In the genomic region with DNA sequence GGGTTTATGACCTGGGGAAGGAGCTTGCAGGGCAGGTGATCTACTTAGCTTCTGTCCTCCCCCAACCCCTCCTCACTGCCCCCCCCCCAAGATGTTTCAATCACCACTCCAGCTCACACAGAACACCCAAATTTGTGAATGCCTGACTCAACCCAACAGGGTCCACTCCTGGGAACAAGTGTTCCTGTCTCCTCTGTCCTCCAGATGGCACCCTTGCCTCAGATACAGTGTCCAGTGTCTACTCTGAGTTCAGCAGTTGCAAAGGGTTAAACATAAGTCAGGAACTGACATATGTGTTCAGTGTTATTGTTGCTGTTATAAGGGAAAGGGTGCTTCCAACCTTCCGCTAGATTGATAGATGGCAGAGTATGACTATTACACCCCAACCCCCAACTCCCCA, we compare ENCODE assay signal across 11 mouse cellular contexts.
DNase-seq lines count a peak whose midpoint lies in the region; ATAC-seq lines count a peak whose summit lies in the region.
"Had no signal": no experiment of that assay in that cellular context is flagged by ENCODE, and none has a peak within 500 bp of the region (broad histone marks: within the 10 kb centered on the region; RNA-seq: fewer than 3 reads in every experiment).

No protein-coding gene starts in this region.

- 40% methylated on average over 1 of the region's 1 CpGs for WGBS in kidney, embryonic 14.5 days
- 68% methylated on average over 1 of the region's 1 CpGs for WGBS in kidney, embryonic 15.5 days
- WGBS in embryonic facial prominence, embryonic 14.5 days, result 57% methylated on average over 1 of the region's 1 CpGs
- 81% methylated on average over 1 of the region's 1 CpGs for WGBS in midbrain, embryonic 16.5 days
- 68% methylated on average over 1 of the region's 1 CpGs for WGBS in liver, embryonic 12.5 days (ENCODE audit: insufficient replicate concordance)

- no peaks in the 10 kb centered on the region for H3K9me3 ChIP-seq in kidney, embryonic 14.5 days (ENCODE audit: control insufficient read depth, low read length)
- no peaks in the 10 kb centered on the region for H3K9me3 ChIP-seq in kidney, embryonic 15.5 days (replicated peaks)
- no peaks in the 10 kb centered on the region for H3K9me3 ChIP-seq in embryonic facial prominence, embryonic 14.5 days (ENCODE audit: control insufficient read depth, low read length)
- H3K9me3 ChIP-seq in midbrain, embryonic 16.5 days (replicated peaks; ENCODE audit: control insufficient read depth, low read length, poor library complexity, severe bottlenecking), result no peaks in the 10 kb centered on the region
- H3K9me3 ChIP-seq in liver, embryonic 12.5 days (replicated peaks), result no peaks in the 10 kb centered on the region
- H3K9me3 ChIP-seq: heart, embryonic 10.5 days; limb, embryonic 12.5 days had no signal

- H3K4me1 ChIP-seq in kidney, embryonic 14.5 days (ENCODE audit: control insufficient read depth, insufficient read depth, low read length), result no peaks in the 10 kb centered on the region
- H3K4me1 ChIP-seq in kidney, embryonic 15.5 days, result no peaks in the 10 kb centered on the region
- H3K4me1 ChIP-seq in embryonic facial prominence, embryonic 14.5 days (ENCODE audit: control insufficient read depth, insufficient read depth, low read length), result no peaks in the 10 kb centered on the region
- no peaks in the 10 kb centered on the region; the same call in 1 of the 2 replicates for H3K4me1 ChIP-seq in midbrain, embryonic 16.5 days (ENCODE audit: control insufficient read depth, insufficient read depth, low read length)
- H3K4me1 ChIP-seq in liver, embryonic 12.5 days, result no peaks in the 10 kb centered on the region
- H3K4me1 ChIP-seq: heart, embryonic 10.5 days; limb, embryonic 12.5 days had no signal

- H3K36me3 ChIP-seq in kidney, embryonic 14.5 days (ENCODE audit: control insufficient read depth, insufficient read depth, low read length), result no peaks in the 10 kb centered on the region
- no peaks in the 10 kb centered on the region for H3K36me3 ChIP-seq in kidney, embryonic 15.5 days
- no peaks in the 10 kb centered on the region for H3K36me3 ChIP-seq in embryonic facial prominence, embryonic 14.5 days (ENCODE audit: control insufficient read depth, insufficient read depth, low read length)
- H3K36me3 ChIP-seq in midbrain, embryonic 16.5 days (ENCODE audit: control insufficient read depth, insufficient read depth, low read length), result no peaks in the 10 kb centered on the region
- no peaks in the 10 kb centered on the region for H3K36me3 ChIP-seq in liver, embryonic 12.5 days
- H3K36me3 ChIP-seq: heart, embryonic 10.5 days; limb, embryonic 12.5 days had no signal

- H3K4me3 ChIP-seq in kidney, embryonic 14.5 days (ENCODE audit: low read length), result no peak overlapping the region
- H3K4me3 ChIP-seq in kidney, embryonic 15.5 days (replicated peaks), result no peak overlapping the region
- H3K4me3 ChIP-seq in embryonic facial prominence, embryonic 14.5 days (ENCODE audit: low read depth, low read length), result no peak overlapping the region
- no peak overlapping the region for H3K4me3 ChIP-seq in midbrain, embryonic 16.5 days (ENCODE audit: low read depth, low read length)
- no peak overlapping the region for H3K4me3 ChIP-seq in liver, embryonic 12.5 days
- H3K4me3 ChIP-seq: heart, embryonic 10.5 days; limb, embryonic 12.5 days had no signal

- H3K4me2 ChIP-seq in kidney, embryonic 14.5 days (replicated peaks; ENCODE audit: low read depth, low read length), result no peak overlapping the region
- no peak overlapping the region for H3K4me2 ChIP-seq in kidney, embryonic 15.5 days
- H3K4me2 ChIP-seq in embryonic facial prominence, embryonic 14.5 days (ENCODE audit: low read depth, low read length), result no peak overlapping the region
- no peak overlapping the region for H3K4me2 ChIP-seq in midbrain, embryonic 16.5 days (ENCODE audit: low read length)
- no peak overlapping the region for H3K4me2 ChIP-seq in liver, embryonic 12.5 days
- H3K4me2 ChIP-seq: limb, embryonic 12.5 days had no signal

- no peak overlapping the region for H3K9ac ChIP-seq in kidney, embryonic 14.5 days (ENCODE audit: low read depth, low read length)
- no peak overlapping the region for H3K9ac ChIP-seq in kidney, embryonic 15.5 days
- no peak overlapping the region for H3K9ac ChIP-seq in embryonic facial prominence, embryonic 14.5 days (ENCODE audit: low read depth, low read length)
- H3K9ac ChIP-seq in midbrain, embryonic 16.5 days (ENCODE audit: low read depth, low read length), result no peak overlapping the region
- no peak overlapping the region for H3K9ac ChIP-seq in liver, embryonic 12.5 days
- H3K9ac ChIP-seq: limb, embryonic 12.5 days had no signal

- no peak overlapping the region for H3K27ac ChIP-seq in kidney, embryonic 14.5 days (ENCODE audit: low read depth, low read length)
- no peak overlapping the region for H3K27ac ChIP-seq in kidney, embryonic 15.5 days
- H3K27ac ChIP-seq in embryonic facial prominence, embryonic 14.5 days (replicated peaks; ENCODE audit: low read depth, low read length), result no peak overlapping the region
- no peak overlapping the region for H3K27ac ChIP-seq in midbrain, embryonic 16.5 days (ENCODE audit: low read length)
- no peak overlapping the region for H3K27ac ChIP-seq in liver, embryonic 12.5 days
- H3K27ac ChIP-seq: heart, embryonic 10.5 days; limb, embryonic 12.5 days had no signal

- ATAC-seq in kidney, embryonic 14.5 days (ENCODE audit: low FRiP score, low TSS enrichment), result 0 out of 2 replicates have a peak, but pooled peaks have one; percentile 57
- no peak for ATAC-seq in kidney, embryonic 15.5 days (replicated peaks; ENCODE audit: low FRiP score)
- ATAC-seq in embryonic facial prominence, embryonic 14.5 days (ENCODE audit: low read depth), result no peak
- ATAC-seq in midbrain, embryonic 16.5 days, result peak; percentile 85
- no peak for ATAC-seq in liver, embryonic 12.5 days

- H3K27me3 ChIP-seq in kidney, embryonic 14.5 days (ENCODE audit: control insufficient read depth, insufficient read depth, low read length), result no peaks in the 10 kb centered on the region
- no peaks in the 10 kb centered on the region for H3K27me3 ChIP-seq in kidney, embryonic 15.5 days
- H3K27me3 ChIP-seq in embryonic facial prominence, embryonic 14.5 days (replicated peaks; ENCODE audit: control insufficient read depth, insufficient read depth, low read length), result no peaks in the 10 kb centered on the region
- no peaks in the 10 kb centered on the region for H3K27me3 ChIP-seq in midbrain, embryonic 16.5 days (ENCODE audit: control insufficient read depth, insufficient read depth, low read depth, low read length)
- H3K27me3 ChIP-seq in liver, embryonic 12.5 days (replicated peaks), result no peaks in the 10 kb centered on the region
- H3K27me3 ChIP-seq: limb, embryonic 12.5 days had no signal

- peak; percentile 11 for DNase-seq in adrenal gland, postnatal 10 days
- DNase-seq in adrenal gland, postnatal 4 days (ENCODE audit: low spot score in 2 of 2), result no peak
- peak; percentile 6 for DNase-seq in embryonic facial prominence, embryonic 14.5 days (ENCODE audit: low spot score)
- no peak for DNase-seq in urinary bladder, adult 2 months (ENCODE audit: low spot score)
- DNase-seq: thymus, postnatal 36 days had no signal

Comparison
In these comparisons a context has a peak if more than half of its experiments do, and no peak if none do; other contexts are left out.
1. DNase-seq: peak in adrenal gland, postnatal 10 days (single experiment) and embryonic facial prominence, embryonic 14.5 days (single experiment); none in adrenal gland, postnatal 4 days (0 of 2) and urinary bladder, adult 2 months (single experiment).
2. ATAC-seq: peak in kidney, embryonic 14.5 days (single experiment) and midbrain, embryonic 16.5 days (single experiment); none in kidney, embryonic 15.5 days (single experiment), embryonic facial prominence, embryonic 14.5 days (single experiment) and liver, embryonic 12.5 days (single experiment).